Mouse (Mus musculus) layer of hippocampus, postnatal 14 days (tissue): ENCODE measurements at regions not wholly inside any gene's neighbourhood (a gene's known extent, or its start where the extent isn't known, plus 50 kb on each side); places are given as distances from the start of the nearest gene placed in this dataset.

Source experiments
- DNase-seq, 2 experiments: peaks; one replicate each; pipeline ENCODE4 v3.0.0; 2021 to 2022; ENCODE audit warnings: low spot score in 2 of 2, mixed read lengths in 1 of 2

GRCm38 (mm10) chr4:106262751-106263725 lies 53.0 kb upstream of the Usp24 start:
- peak; percentile 26 to 72 for DNase-seq
